Mouse (Mus musculus) MEL (cell line): ENCODE results near the gene Mslnl. TPM values are rescaled to one million over a fixed set of nuclear protein-coding genes. Genes with fewer than 3 reads are reported as not detected.

ENCODE experiments used
- DNase-seq: peaks from one replicate; pipeline ENCODE4 v3.0.0; 2011; ENCODE audit warnings: low read depth, low spot score
- H3K27ac ChIP-seq: 2 replicates; pipeline ENCODE4 v1.5.1; 2012; ENCODE audit warnings: low read depth, mild to moderate bottlenecking, control low read depth, low read length, moderate library complexity; ENCODE audit not compliant: control insufficient read depth
- H3K27me3 ChIP-seq, 2 experiments: fragments of 150-350 bp in 1 of 2; sonication (generic) in 1 of 2; 2 replicates each; pipeline ENCODE4 v1.6.1; 2012; ENCODE audit warnings: low read length in 2 of 2, mild to moderate bottlenecking in 2 of 2, improper control_type of control experiment in 1 of 2, moderate library complexity in 1 of 2; ENCODE audit not compliant: insufficient read depth in 2 of 2, control insufficient read depth in 1 of 2
- H3K36me3 ChIP-seq, 2 experiments: 2 replicates each; pipeline ENCODE4 v1.6.1; 2012 to 2014; ENCODE audit warnings: low read length in 2 of 2, improper control_type of control experiment in 1 of 2, inconsistent platforms in 1 of 2, mild to moderate bottlenecking in 1 of 2; ENCODE audit not compliant: insufficient read depth in 2 of 2, control insufficient read depth in 1 of 2
- H3K4me1 ChIP-seq, 2 experiments: fragments of 150-350 bp in 1 of 2; sonication (generic) in 1 of 2; 2 replicates each; pipeline ENCODE4 v1.6.1; 2012; ENCODE audit warnings: low read length in 2 of 2, improper control_type of control experiment in 1 of 2, mild to moderate bottlenecking in 1 of 2; ENCODE audit not compliant: insufficient read depth in 2 of 2, control insufficient read depth in 1 of 2
- H3K4me3 ChIP-seq, 2 experiments: fragments of 150-350 bp in 1 of 2; sonication (generic) in 1 of 2; 2 replicates each; pipeline ENCODE4 v1.5.1; 2012; ENCODE audit warnings: low read depth in 2 of 2, low read length in 2 of 2, mild to moderate bottlenecking in 2 of 2, moderate library complexity in 2 of 2, control low read depth in 1 of 2, improper control_type of control experiment in 1 of 2; ENCODE audit not compliant: control insufficient read depth in 1 of 2, insufficient read depth in 1 of 2
- H3K79me2 ChIP-seq: 2 replicates; pipeline ENCODE4 v1.6.1; 2012; ENCODE audit warnings: mild to moderate bottlenecking, low read length, moderate library complexity; ENCODE audit not compliant: control insufficient read depth, poor library complexity, insufficient read depth
- H3K9ac ChIP-seq: 2 replicates; pipeline ENCODE4 v1.6.1; 2012; ENCODE audit warnings: low read depth, mild to moderate bottlenecking, control low read depth, low read length, moderate library complexity; ENCODE audit not compliant: control insufficient read depth, poor library complexity, severe bottlenecking
- H3K9me3 ChIP-seq: fragments of 150-350 bp; sonication (generic); replicated peaks from 2 replicates; pipeline ENCODE4 v1.6.1; 2012; ENCODE audit warnings: mild to moderate bottlenecking, low read length, improper control_type of control experiment, moderate library complexity; ENCODE audit not compliant: insufficient read depth
- CTCF ChIP-seq, 3 experiments: IDR thresholded peaks in 2 of 3; conservative IDR thresholded peaks in 1 of 3; 2 replicates each; pipeline ENCODE4 v1.5.1; 2011 to 2012; ENCODE audit warnings: low read length in 3 of 3, low read depth in 2 of 3, mild to moderate bottlenecking in 2 of 3, improper control_type of control experiment in 1 of 3, inconsistent platforms in 1 of 3, mixed read lengths in 1 of 3, moderate library complexity in 1 of 3; ENCODE audit not compliant: control insufficient read depth in 1 of 3, insufficient read depth in 1 of 3, poor library complexity in 1 of 3, severe bottlenecking in 1 of 3
- ELF1 ChIP-seq: IDR thresholded peaks from 2 replicates; pipeline ENCODE4 v1.6.1; 2014; ENCODE audit warnings: low read depth, mild to moderate bottlenecking, inconsistent platforms, low read length, improper control_type of control experiment, moderate library complexity
- EP300 ChIP-seq, 2 experiments: IDR thresholded peaks; 2 replicates each; pipeline ENCODE4 v1.6.1; 2011; ENCODE audit warnings: improper control_type of control experiment in 2 of 2, low read length in 2 of 2, low read depth in 1 of 2, mild to moderate bottlenecking in 1 of 2
- GABPA ChIP-seq: IDR thresholded peaks from 2 replicates; pipeline ENCODE4 v1.6.1; 2012; ENCODE audit warnings: low read depth, mild to moderate bottlenecking, inconsistent platforms, low read length, improper control_type of control experiment, moderate library complexity
- JUND ChIP-seq: IDR thresholded peaks from 2 replicates; pipeline ENCODE4 v1.6.1; 2011; ENCODE audit warnings: low read depth, mild to moderate bottlenecking, improper control_type of control experiment, low read length
- MAFK ChIP-seq: IDR thresholded peaks from 2 replicates; pipeline ENCODE4 v1.6.1; 2011; ENCODE audit warnings: low read depth, mild to moderate bottlenecking, low read length, improper control_type of control experiment, borderline replicate concordance
- MEF2A ChIP-seq: IDR thresholded peaks from 2 replicates; pipeline ENCODE4 v1.6.1; 2014; ENCODE audit warnings: low read depth, mild to moderate bottlenecking, inconsistent platforms, low read length, improper control_type of control experiment; ENCODE audit not compliant: poor library complexity, insufficient replicate concordance, severe bottlenecking; ENCODE audit errors: extremely low read depth
- MXI1 ChIP-seq: IDR thresholded peaks from 2 replicates; pipeline ENCODE4 v1.6.1; 2011; ENCODE audit warnings: mild to moderate bottlenecking, low read depth, low read length, improper control_type of control experiment
- MYC ChIP-seq: IDR thresholded peaks from 2 replicates; pipeline ENCODE4 v1.6.1; 2011; ENCODE audit warnings: low read depth, mild to moderate bottlenecking, low read length, improper control_type of control experiment, moderate library complexity
- POLR2AphosphoS2 ChIP-seq: IDR thresholded peaks from 2 replicates; pipeline ENCODE4 v1.6.1; 2011; ENCODE audit warnings: low read length, improper control_type of control experiment
- RAD21 ChIP-seq: IDR thresholded peaks from 2 replicates; pipeline ENCODE4 v1.6.1; 2011; ENCODE audit warnings: mild to moderate bottlenecking, low read depth, low read length, improper control_type of control experiment
- SIN3A ChIP-seq: IDR thresholded peaks from 2 replicates; pipeline ENCODE4 v1.6.1; 2012; ENCODE audit warnings: low read length, improper control_type of control experiment, inconsistent platforms
- SMC3 ChIP-seq: IDR thresholded peaks from 2 replicates; pipeline ENCODE4 v1.6.1; 2011; ENCODE audit warnings: low read depth, low read length, improper control_type of control experiment
- USF1 ChIP-seq: IDR thresholded peaks from 2 replicates; pipeline ENCODE4 v1.6.1; 2014; ENCODE audit warnings: low read depth, mild to moderate bottlenecking, inconsistent platforms, low read length, improper control_type of control experiment, moderate library complexity
- ZC3H11A ChIP-seq: IDR thresholded peaks from 2 replicates; pipeline ENCODE4 v1.6.1; 2012; ENCODE audit warnings: low read depth, mild to moderate bottlenecking, inconsistent platforms, low read length, improper control_type of control experiment
- ZNF384 ChIP-seq: IDR thresholded peaks from 2 replicates; pipeline ENCODE4 v1.6.1; 2012; ENCODE audit warnings: low read depth, mild to moderate bottlenecking, inconsistent platforms, low read length, improper control_type of control experiment
- polyA plus RNA-seq, 2 experiments: library from polyadenylated mRNA; stranded (reverse) in 1 of 2; unstranded in 1 of 2; fragments of >175 nt in 1 of 2; fragments of >200 nt in 1 of 2; gene quantifications; 2 replicates each; pipeline versions ENCODE4 v1.2.1 to v1.2.4; 2012; ENCODE audit warnings: low replicate concordance in 2 of 2, low read depth in 1 of 2; ENCODE audit not compliant: insufficient read length in 2 of 2, insufficient read depth in 1 of 2, missing spikeins in 1 of 2
- total RNA-seq: library from RNA; depleted of rRNA; stranded (reverse); fragments of 300-350 nt; gene quantifications from 2 replicates; pipeline ENCODE4 v1.2.3, GENCODE M21; 2012

Gene Mslnl
- total and polyA plus RNA-seq, 3 experiments = 0.08 TPM; not detected in 1

- TF ChIP-seq SMC3 (peak; percentile 61), ZC3H11A (peak; percentile 40), EP300 (IDR thresholded peaks at IDR 0.05; ENCODE audit: low read depth in 1 of 2, low read length in 2 of 2) (no peak), RAD21 (peak; percentile 39), USF1 (no peak), CTCF (IDR thresholded peaks at IDR 0.05 in 2 of 3, conservative IDR thresholded peaks at IDR 0.05 in 1 of 3; ENCODE audit: control insufficient read depth in 1 of 3, insufficient read depth in 1 of 3, low read depth in 2 of 3, low read length in 3 of 3, poor library complexity in 1 of 3, severe bottlenecking in 1 of 3) (peak; percentile 65 to 71 (median 71)), MYC (peak; percentile 70; the same call in 1 of the 2 replicates), ZNF384 (no peak), JUND (no peak), POLR2AphosphoS2 (no peak), SIN3A (no peak)
- H3K36me3 ChIP-seq = no peaks in the 10 kb centered on the region
- peaks cover 0 to 1% of the 10 kb centered on the region in 2 experiments; a peak in 3 of 4 replicates for H3K27me3 ChIP-seq
- no peak overlapping the region for H3K27ac ChIP-seq
- no peaks in the 10 kb centered on the region for H3K4me1 ChIP-seq
- no peak overlapping the region for H3K4me3 ChIP-seq
- no peak overlapping the region for H3K9ac ChIP-seq
- DNase-seq = peak; percentile 48
- no peaks in the 10 kb centered on the region for H3K79me2 ChIP-seq
- H3K9me3 ChIP-seq = no peaks in the 10 kb centered on the region
These were observed 34.9 kb upstream of the Mslnl start for GRCm38 (mm10) chr17:25700863-25701496.

DNA sequence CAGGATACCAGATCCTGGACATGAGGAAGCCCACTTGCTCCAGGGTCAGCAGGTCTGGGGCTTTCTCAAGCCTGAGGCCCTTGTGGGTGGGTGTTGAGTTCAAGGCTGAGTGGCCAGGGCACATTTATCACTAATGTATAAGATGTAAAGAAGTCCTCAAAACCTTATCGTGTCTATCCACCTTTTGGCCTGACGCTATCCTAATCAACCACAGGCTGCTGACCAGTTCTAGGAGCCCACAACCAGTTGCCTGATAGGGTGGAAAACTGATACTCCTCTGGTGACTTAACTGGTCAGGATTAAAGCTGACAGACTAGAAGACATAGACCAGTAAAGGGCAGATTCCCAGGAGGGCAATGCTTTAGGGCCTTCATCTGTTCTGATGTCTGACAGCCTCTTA is 25.8 kb upstream of the Mslnl start:
- Histone ChIP-seq H3K27me3 (peaks cover 0 to 10% of the 10 kb centered on the region in 2 experiments; a peak in 3 of 4 replicates), H3K36me3 (no peaks in the 10 kb centered on the region), H3K79me2 (no peaks in the 10 kb centered on the region), H3K27ac (no peak overlapping the region), H3K9me3 (no peaks in the 10 kb centered on the region), H3K4me1 (no peaks in the 10 kb centered on the region)
- DNase-seq = no peak
- TF ChIP-seq RAD21 = no peak
- no peak for TF ChIP-seq EP300 (IDR thresholded peaks at IDR 0.05; ENCODE audit: low read depth in 1 of 2, low read length in 2 of 2)
- no peak for TF ChIP-seq MEF2A
- no peak for TF ChIP-seq MXI1
- no peak for TF ChIP-seq ELF1
- TF ChIP-seq GABPA = no peak
- TF ChIP-seq MAFK = no peak
- no peak for TF ChIP-seq SIN3A
- TF ChIP-seq, all 39 proteins: peak for 0
- no peak overlapping the region for H3K4me3 ChIP-seq
- no peak overlapping the region for H3K9ac ChIP-seq
